Mouse (Mus musculus) heart, postnatal 0 days (tissue): ENCODE results near the gene Olfr1058.
"Not testable (repeated sequence)": the region's sequence is repeated elsewhere in the genome, so short reads cannot be mapped to it uniquely, and the experiment has no call there.

ENCODE experiments used
- CTCF ChIP-seq: IDR thresholded peaks from 2 replicates; pipeline ENCODE4 v1.5.1; 2016; ENCODE audit warnings: antibody characterized with exemption, control low read depth, low read depth
- EP300 ChIP-seq: IDR thresholded peaks from 2 replicates; pipeline ENCODE4 v1.6.1; 2016; ENCODE audit warnings: antibody characterized with exemption, low read depth

- TF ChIP-seq EP300, CTCF: not testable (repeated sequence)
These were observed at the start of gene Olfr1058 for GRCm38 (mm10) chr2:86388461-86388860.
